Mouse (Mus musculus): ENCODE results near the gene Alg9. TPM values are rescaled to one million over a fixed set of nuclear protein-coding genes. Genes with fewer than 3 reads are reported as not detected.
"Not testable (repeated sequence)": the region's sequence is repeated elsewhere in the genome, so short reads cannot be mapped to it uniquely, and the experiment has no call there.

Gene Alg9
- polyA plus RNA-seq, 1 experiment from 2014 or later: 44.3 TPM

GRCm38 (mm10) chr9:50831514-50831913, 56.7 kb downstream of the Alg9 start:
- Histone ChIP-seq H3K9me3 (ENCODE audit: low read length) (no peaks in the 10 kb centered on the region), H3K4me1 (ENCODE audit: insufficient read depth, low read length) (no peaks in the 10 kb centered on the region), H3K27ac (ENCODE audit: low read length) (no peak overlapping the region), H3K9ac (replicated peaks; ENCODE audit: low read length) (no peak overlapping the region), H3K36me3 (ENCODE audit: insufficient read depth, low read length) (peaks cover 15% of the 10 kb centered on the region), H3K4me3 (ENCODE audit: low read length) (no peak overlapping the region), H3K27me3 (ENCODE audit: insufficient read depth, low read length) (no peaks in the 10 kb centered on the region), H3K4me2 (replicated peaks; ENCODE audit: low read depth, low read length) (no peak overlapping the region)
- WGBS: 95% methylated on average over 5 of the region's 5 CpGs
- ATAC-seq (ENCODE audit: low FRiP score, low TSS enrichment): no peak

- no peaks in the 10 kb centered on the region for H3K9me3 ChIP-seq (ENCODE audit: low read length)
- 97% methylated on average over 4 of the region's 4 CpGs for WGBS
- H3K4me2 ChIP-seq (replicated peaks; ENCODE audit: low read depth, low read length): no peak overlapping the region
- ATAC-seq (ENCODE audit: low FRiP score, low TSS enrichment): no peak
- no peak overlapping the region for H3K4me3 ChIP-seq (ENCODE audit: low read length)
- H3K27me3 ChIP-seq (ENCODE audit: insufficient read depth, low read length): no peaks in the 10 kb centered on the region
- H3K9ac ChIP-seq (replicated peaks; ENCODE audit: low read length): no peak overlapping the region
- peaks cover 15% of the 10 kb centered on the region for H3K36me3 ChIP-seq (ENCODE audit: insufficient read depth, low read length)
- no peaks in the 10 kb centered on the region for H3K4me1 ChIP-seq (ENCODE audit: insufficient read depth, low read length)
- no peak overlapping the region for H3K27ac ChIP-seq (ENCODE audit: low read length)
These were observed 57.3 kb downstream of the Alg9 start for GRCm38 (mm10) chr9:50832162-50832561.

GRCm38 (mm10) chr9:50832582-50832981, 57.8 kb downstream of the Alg9 start:
- H3K4me2 ChIP-seq (replicated peaks; ENCODE audit: low read depth, low read length); ATAC-seq (ENCODE audit: low FRiP score, low TSS enrichment); H3K4me3 ChIP-seq (ENCODE audit: low read length); H3K4me1 ChIP-seq (ENCODE audit: insufficient read depth, low read length); H3K9me3 ChIP-seq (ENCODE audit: low read length); H3K27me3 ChIP-seq (ENCODE audit: insufficient read depth, low read length); H3K9ac ChIP-seq (replicated peaks; ENCODE audit: low read length); H3K27ac ChIP-seq (ENCODE audit: low read length): not testable (repeated sequence)
- WGBS: 89% methylated on average over 2 of the region's 2 CpGs
- H3K36me3 ChIP-seq (ENCODE audit: insufficient read depth, low read length): peaks cover 17% of the 10 kb centered on the region

GRCm38 (mm10) chr9:50833786-50834185, 59.0 kb downstream of the Alg9 start:
- H3K4me2 ChIP-seq (replicated peaks; ENCODE audit: low read depth, low read length): no peak overlapping the region
- H3K9me3 ChIP-seq (ENCODE audit: low read length): no peaks in the 10 kb centered on the region
- no peak overlapping the region for H3K9ac ChIP-seq (replicated peaks; ENCODE audit: low read length)
- no peak overlapping the region for H3K4me3 ChIP-seq (ENCODE audit: low read length)
- peaks cover 22% of the 10 kb centered on the region for H3K36me3 ChIP-seq (ENCODE audit: insufficient read depth, low read length)
- H3K27me3 ChIP-seq (ENCODE audit: insufficient read depth, low read length): no peaks in the 10 kb centered on the region
- no peaks in the 10 kb centered on the region for H3K4me1 ChIP-seq (ENCODE audit: insufficient read depth, low read length)
- H3K27ac ChIP-seq (ENCODE audit: low read length): no peak overlapping the region
- 80% methylated on average over 8 of the region's 8 CpGs for WGBS
- ATAC-seq (ENCODE audit: low FRiP score, low TSS enrichment): no peak

GRCm38 (mm10) chr9:50835068-50835705, 60.4 kb downstream of the Alg9 start:
- Histone ChIP-seq H3K27me3 (ENCODE audit: insufficient read depth, low read length) (no peaks in the 10 kb centered on the region), H3K9me3 (ENCODE audit: low read length) (no peaks in the 10 kb centered on the region), H3K36me3 (ENCODE audit: insufficient read depth, low read length) (peaks cover 18% of the 10 kb centered on the region), H3K27ac (ENCODE audit: low read length) (no peak overlapping the region), H3K4me2 (replicated peaks; ENCODE audit: low read depth, low read length) (no peak overlapping the region), H3K4me3 (ENCODE audit: low read length) (no peak overlapping the region), H3K4me1 (ENCODE audit: insufficient read depth, low read length) (no peaks in the 10 kb centered on the region), H3K9ac (replicated peaks; ENCODE audit: low read length) (no peak overlapping the region)
- no peak for ATAC-seq (ENCODE audit: low FRiP score, low TSS enrichment)
- WGBS: 81% methylated on average over 10 of the region's 10 CpGs

- no peaks in the 10 kb centered on the region for H3K4me1 ChIP-seq (ENCODE audit: insufficient read depth, low read length)
- WGBS: 92% methylated on average over 4 of the region's 4 CpGs
- H3K4me3 ChIP-seq (ENCODE audit: low read length): no peak overlapping the region
- no peak overlapping the region for H3K4me2 ChIP-seq (replicated peaks; ENCODE audit: low read depth, low read length)
- peaks cover 18% of the 10 kb centered on the region for H3K36me3 ChIP-seq (ENCODE audit: insufficient read depth, low read length)
- no peak overlapping the region for H3K9ac ChIP-seq (replicated peaks; ENCODE audit: low read length)
- no peak for ATAC-seq (ENCODE audit: low FRiP score, low TSS enrichment)
- H3K9me3 ChIP-seq (ENCODE audit: low read length): no peaks in the 10 kb centered on the region
- H3K27me3 ChIP-seq (ENCODE audit: insufficient read depth, low read length): no peaks in the 10 kb centered on the region
- H3K27ac ChIP-seq (ENCODE audit: low read length): no peak overlapping the region
These were observed 61.3 kb downstream of the Alg9 start for GRCm38 (mm10) chr9:50836097-50836496.

GRCm38 (mm10) chr9:50841079-50841789, 66.4 kb downstream of the Alg9 start:
- peaks cover 12% of the 10 kb centered on the region for H3K36me3 ChIP-seq (ENCODE audit: insufficient read depth, low read length)
- 83% methylated on average over 13 of the region's 13 CpGs for WGBS
- H3K27ac ChIP-seq (ENCODE audit: low read length): no peak overlapping the region
- H3K9ac ChIP-seq (replicated peaks; ENCODE audit: low read length): no peak overlapping the region
- H3K4me2 ChIP-seq (replicated peaks; ENCODE audit: low read depth, low read length): no peak overlapping the region
- H3K9me3 ChIP-seq (ENCODE audit: low read length): no peaks in the 10 kb centered on the region
- H3K4me1 ChIP-seq (ENCODE audit: insufficient read depth, low read length): peaks cover 15% of the 10 kb centered on the region
- H3K4me3 ChIP-seq (ENCODE audit: low read length): no peak overlapping the region
- ATAC-seq (ENCODE audit: low FRiP score, low TSS enrichment): no peak
- no peaks in the 10 kb centered on the region for H3K27me3 ChIP-seq (ENCODE audit: insufficient read depth, low read length)

- Histone ChIP-seq H3K4me1 (ENCODE audit: insufficient read depth, low read length) (peaks cover 22% of the 10 kb centered on the region), H3K36me3 (ENCODE audit: insufficient read depth, low read length) (peaks cover 5% of the 10 kb centered on the region; the same call in 1 of the 2 replicates), H3K9me3 (ENCODE audit: low read length) (no peaks in the 10 kb centered on the region), H3K9ac (replicated peaks; ENCODE audit: low read length) (no peak within 1 kb of the TSS), H3K4me3 (ENCODE audit: low read length) (no peak within 1 kb of the TSS), H3K27ac (ENCODE audit: low read length) (peak within 1 kb of the TSS; percentile 65), H3K27me3 (ENCODE audit: insufficient read depth, low read length) (no peaks in the 10 kb centered on the region), H3K4me2 (replicated peaks; ENCODE audit: low read depth, low read length) (no peak within 1 kb of the TSS)
- no peak for ATAC-seq (ENCODE audit: low FRiP score, low TSS enrichment)
- WGBS: 79% methylated on average over 3 of the region's 3 CpGs
These were observed 70.3 kb downstream of the Alg9 start, which contains the start of gene Ppp2r1b for GRCm38 (mm10) chr9:50845081-50845480. Gene Ppp2r1b, plus strand, starts transcription at chr9:50845301.

- Histone ChIP-seq H3K9me3 (ENCODE audit: low read length) (no peaks in the 10 kb centered on the region), H3K4me3 (ENCODE audit: low read length) (no peak overlapping the region), H3K4me2 (replicated peaks; ENCODE audit: low read depth, low read length) (no peak overlapping the region), H3K4me1 (ENCODE audit: insufficient read depth, low read length) (peaks cover 26% of the 10 kb centered on the region), H3K27me3 (ENCODE audit: insufficient read depth, low read length) (no peaks in the 10 kb centered on the region), H3K36me3 (ENCODE audit: insufficient read depth, low read length) (peaks cover 5% of the 10 kb centered on the region; the same call in 1 of the 2 replicates), H3K27ac (ENCODE audit: low read length) (peak overlapping the region; percentile 65), H3K9ac (replicated peaks; ENCODE audit: low read length) (no peak overlapping the region)
- 14% methylated on average over 9 of the region's 9 CpGs for WGBS
- peak; percentile 88 for ATAC-seq (ENCODE audit: low FRiP score, low TSS enrichment)
These were observed 70.7 kb downstream of the Alg9 start for GRCm38 (mm10) chr9:50845547-50845946.

GRCm38 (mm10) chr9:50847133-50847532, 72.3 kb downstream of the Alg9 start:
- Histone ChIP-seq H3K27ac (ENCODE audit: low read length) (no peak overlapping the region), H3K4me2 (replicated peaks; ENCODE audit: low read depth, low read length) (no peak overlapping the region)

More at GRCm38 (mm10) chr9:50847133-50847532, 72.3 kb downstream of the Alg9 start:
- WGBS: 90% methylated on average over 6 of the region's 6 CpGs
- Histone ChIP-seq H3K9ac (replicated peaks; ENCODE audit: low read length) (no peak overlapping the region), H3K4me3 (ENCODE audit: low read length) (no peak overlapping the region), H3K36me3 (ENCODE audit: insufficient read depth, low read length) (peaks cover 5% of the 10 kb centered on the region; the same call in 1 of the 2 replicates), H3K27me3 (ENCODE audit: insufficient read depth, low read length) (no peaks in the 10 kb centered on the region), H3K9me3 (ENCODE audit: low read length) (no peaks in the 10 kb centered on the region), H3K4me1 (ENCODE audit: insufficient read depth, low read length) (peaks cover 28% of the 10 kb centered on the region)
- no peak for ATAC-seq (ENCODE audit: low FRiP score, low TSS enrichment)

Data from kidney, embryonic 16.5 days (tissue).